Mouse (Mus musculus) hindbrain, embryonic 11.5 days (tissue): Measurements from ENCODE around the gene Golga1. TPM values are rescaled to one million over a fixed set of nuclear protein-coding genes. Genes with fewer than 3 reads are reported as not detected.

Source experiments
- ATAC-seq: fragments of 200-750 bp; cut with Nextera tagmentation; 2 replicates; pipeline ENCODE4 v1.8.0; 2017; ENCODE audit warnings: mild to moderate bottlenecking, moderate TSS enrichment, moderate library complexity; ENCODE audit not compliant: low FRiP score
- DNase-seq: peaks from one replicate; pipeline ENCODE4 v3.0.0-alpha.2; 2015; ENCODE audit warnings: low spot score
- H3K27ac ChIP-seq: fragments of 300-500 bp; sonication (generic); 2 replicates; pipeline ENCODE4 v1.5.1; 2014; ENCODE audit warnings: mild to moderate bottlenecking, low read depth, low read length
- H3K27me3 ChIP-seq: fragments of 300-500 bp; sonication (generic); 2 replicates; pipeline ENCODE4 v1.6.1; 2014; ENCODE audit warnings: mild to moderate bottlenecking, low read length, moderate library complexity, mixed read lengths; ENCODE audit not compliant: control insufficient read depth, insufficient read depth
- H3K36me3 ChIP-seq: fragments of 300-500 bp; sonication (generic); 2 replicates; pipeline ENCODE4 v1.6.1; 2014; ENCODE audit warnings: mild to moderate bottlenecking, low read length, moderate library complexity, mixed read lengths; ENCODE audit not compliant: control insufficient read depth, insufficient read depth
- H3K4me1 ChIP-seq: fragments of 300-500 bp; sonication (generic); replicated peaks from 2 replicates; pipeline ENCODE4 v1.6.1; 2014; ENCODE audit warnings: low read length, mixed read lengths; ENCODE audit not compliant: control insufficient read depth, insufficient read depth
- H3K4me2 ChIP-seq: fragments of 300-500 bp; sonication (generic); replicated peaks from 2 replicates; pipeline ENCODE4 v1.6.1; 2014; ENCODE audit warnings: mild to moderate bottlenecking, low read depth, low read length
- H3K4me3 ChIP-seq: fragments of 300-500 bp; sonication (generic); 2 replicates; pipeline ENCODE4 v1.5.1; 2014; ENCODE audit warnings: low read depth, low read length
- H3K9ac ChIP-seq: fragments of 300-500 bp; sonication (generic); 2 replicates; pipeline ENCODE4 v1.6.1; 2014; ENCODE audit warnings: low read depth, low read length
- H3K9me3 ChIP-seq: fragments of 300-500 bp; sonication (generic); 2 replicates; pipeline ENCODE4 v1.6.1; 2016; ENCODE audit warnings: low read length; ENCODE audit not compliant: control insufficient read depth
- WGBS: fragments of 180-500 bp; shearing (Covaris S2); extraction: QIAGEN DNeasy Blood & Tissue Kit; methylation state at CpG from one replicate; pipeline ENCODE4 v1.1.7; 2014; 5-methylcytosine and 5-hydroxymethylcytosine counted together
- polyA plus RNA-seq: library from polyadenylated mRNA; unstranded; fragments of >200 nt; fragmentation: Nextera tagmentation; extraction: Ambion mirVana; gene quantifications from 2 replicates; pipeline ENCODE4 v1.2.1, GENCODE M21; 2014

The Golga1 gene
- polyA plus RNA-seq, 1 experiment from 2014 or later, result 37.3 TPM

DNA sequence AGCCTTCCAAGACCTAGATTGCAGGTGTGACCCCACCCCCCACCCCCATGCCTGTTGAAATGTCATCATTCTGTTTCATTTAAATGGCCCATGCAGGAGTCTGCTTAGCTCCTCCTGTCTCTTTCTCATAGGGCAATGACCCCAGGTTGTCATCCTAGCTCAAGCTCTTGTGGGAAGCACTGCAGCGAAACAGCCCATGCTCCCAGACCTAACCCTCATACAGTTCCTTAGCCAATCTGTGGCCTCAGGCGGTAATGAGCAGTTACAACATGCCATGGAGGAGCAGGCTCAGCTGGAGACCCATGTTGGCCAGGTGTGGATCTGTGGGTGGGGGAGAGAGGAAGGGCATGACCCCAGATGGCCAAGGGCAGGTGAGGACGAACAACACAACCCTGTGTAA, 90.2 kb downstream of the Golga1 start:
- H3K9ac ChIP-seq, result no peak overlapping the region
- H3K36me3 ChIP-seq, result no peaks in the 10 kb centered on the region
- H3K4me2 ChIP-seq, result no peak overlapping the region
- WGBS, result 83% methylated on average over 3 of the region's 3 CpGs
- DNase-seq (no peak), ATAC-seq (no peak)
- H3K4me3 ChIP-seq, result no peak overlapping the region
- no peaks in the 10 kb centered on the region for H3K27me3 ChIP-seq
- H3K27ac ChIP-seq, result no peak overlapping the region
- no peaks in the 10 kb centered on the region for H3K4me1 ChIP-seq
- no peaks in the 10 kb centered on the region for H3K9me3 ChIP-seq

DNA sequence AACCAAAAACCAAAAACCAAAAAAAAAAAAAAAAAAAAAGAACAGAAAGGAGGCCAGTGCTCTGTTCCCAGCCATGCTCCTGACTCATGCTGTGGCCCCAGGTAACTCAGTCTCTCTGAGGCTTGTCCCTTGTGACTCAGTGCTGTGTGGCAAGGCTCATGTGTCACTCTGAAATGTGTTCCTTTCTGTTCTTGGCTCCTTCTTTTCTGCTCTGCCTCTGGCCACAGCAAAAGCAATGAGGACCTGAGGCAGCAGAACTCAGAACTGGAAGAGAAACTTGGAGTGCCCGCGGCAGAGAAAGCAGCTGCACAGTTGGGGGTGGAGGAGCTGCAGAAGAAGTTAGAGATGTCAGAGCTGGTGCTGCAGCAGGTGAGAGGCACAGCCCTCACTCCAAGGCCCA, 91.2 kb downstream of the Golga1 start:
- ATAC-seq (no peak), DNase-seq (no peak)
- no peaks in the 10 kb centered on the region for H3K36me3 ChIP-seq
- no peaks in the 10 kb centered on the region for H3K9me3 ChIP-seq
- H3K4me1 ChIP-seq, result no peaks in the 10 kb centered on the region
- no peak overlapping the region for H3K4me3 ChIP-seq
- no peak overlapping the region for H3K9ac ChIP-seq
- no peak overlapping the region for H3K4me2 ChIP-seq
- 32% methylated on average over 2 of the region's 2 CpGs for WGBS
- no peak overlapping the region for H3K27ac ChIP-seq
- no peaks in the 10 kb centered on the region for H3K27me3 ChIP-seq

DNA sequence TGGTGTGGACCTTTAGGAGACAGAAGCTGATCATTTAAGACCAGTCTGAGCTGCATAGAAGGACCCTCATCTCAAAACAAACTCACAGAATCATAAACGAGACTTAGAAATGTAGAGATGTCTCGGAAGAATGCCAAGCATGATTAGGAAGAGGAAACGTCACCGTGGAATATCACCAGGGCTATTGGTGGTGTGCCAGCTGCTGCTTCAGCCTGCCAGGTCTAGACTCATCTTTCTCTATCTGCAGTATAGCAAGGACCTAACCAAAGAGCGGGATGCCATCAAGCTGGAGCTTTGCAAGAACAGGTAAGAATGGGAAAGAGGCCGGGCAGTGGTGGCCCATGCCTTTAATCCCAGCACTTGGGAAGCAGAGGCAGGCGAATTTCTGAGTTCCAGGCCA, 91.6 kb downstream of the Golga1 start:
- Histone ChIP-seq H3K4me2 (no peak overlapping the region), H3K9ac (no peak overlapping the region), H3K27ac (no peak overlapping the region), H3K36me3 (no peaks in the 10 kb centered on the region), H3K27me3 (no peaks in the 10 kb centered on the region), H3K4me1 (no peaks in the 10 kb centered on the region), H3K4me3 (no peak overlapping the region), H3K9me3 (no peaks in the 10 kb centered on the region)
- no peak for ATAC-seq
- DNase-seq, result no peak
- WGBS, result 78% methylated on average over 7 of the region's 7 CpGs

DNA sequence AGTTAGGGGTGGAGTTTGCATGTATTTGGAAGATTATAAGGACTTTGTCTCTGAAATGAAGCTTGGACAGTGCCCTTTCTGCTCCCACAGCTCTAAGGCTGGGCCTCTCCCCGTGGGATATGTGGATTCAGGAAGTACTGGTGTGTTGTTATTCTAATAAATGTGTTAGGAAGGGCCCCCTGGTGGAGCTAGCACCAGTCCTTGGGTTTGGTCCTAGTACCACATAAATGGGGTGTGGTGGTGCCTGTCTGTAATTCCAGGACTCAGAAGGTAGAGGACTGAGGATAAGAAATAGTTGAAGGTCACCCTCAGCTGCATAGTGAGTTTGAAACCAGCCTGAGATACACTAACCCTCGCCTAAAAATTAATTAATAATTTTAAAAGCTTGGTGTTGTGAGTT, 92.1 kb downstream of the Golga1 start:
- H3K4me3 ChIP-seq, result no peak overlapping the region
- ATAC-seq, result no peak
- DNase-seq, result no peak
- H3K4me2 ChIP-seq, result no peak overlapping the region
- no peaks in the 10 kb centered on the region for H3K4me1 ChIP-seq
- no peak overlapping the region for H3K9ac ChIP-seq
- H3K27ac ChIP-seq, result no peak overlapping the region
- H3K36me3 ChIP-seq, result no peaks in the 10 kb centered on the region
- H3K27me3 ChIP-seq, result no peaks in the 10 kb centered on the region
- WGBS, result 20% methylated on average over 2 of the region's 2 CpGs
- H3K9me3 ChIP-seq, result no peaks in the 10 kb centered on the region

DNA sequence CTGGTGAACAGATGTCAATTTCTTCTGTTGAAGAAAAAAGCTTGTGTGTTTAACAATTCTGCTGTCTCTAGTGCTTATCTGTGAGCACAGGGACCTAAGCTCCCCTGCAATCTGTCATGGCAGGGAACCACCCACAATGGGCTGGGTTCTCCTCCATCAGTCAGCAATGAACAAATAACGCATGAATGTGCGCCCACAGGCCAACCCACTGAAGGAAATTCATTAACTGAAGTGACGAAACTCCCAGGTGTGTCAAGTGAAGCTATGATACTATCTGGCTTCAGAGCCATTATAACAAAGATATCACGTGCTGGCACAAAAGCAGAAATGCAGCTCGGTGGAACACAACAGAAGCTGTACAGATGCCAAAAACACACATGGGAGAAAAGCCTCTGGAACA, 95.3 kb downstream of the Golga1 start:
- 86% methylated on average over 5 of the region's 5 CpGs for WGBS
- Histone ChIP-seq H3K27me3 (no peaks in the 10 kb centered on the region), H3K36me3 (no peaks in the 10 kb centered on the region), H3K9ac (no peak overlapping the region), H3K9me3 (no peaks in the 10 kb centered on the region), H3K4me3 (no peak overlapping the region), H3K4me2 (no peak overlapping the region), H3K4me1 (no peaks in the 10 kb centered on the region), H3K27ac (no peak overlapping the region)
- ATAC-seq, result no peak
- no peak for DNase-seq

DNA sequence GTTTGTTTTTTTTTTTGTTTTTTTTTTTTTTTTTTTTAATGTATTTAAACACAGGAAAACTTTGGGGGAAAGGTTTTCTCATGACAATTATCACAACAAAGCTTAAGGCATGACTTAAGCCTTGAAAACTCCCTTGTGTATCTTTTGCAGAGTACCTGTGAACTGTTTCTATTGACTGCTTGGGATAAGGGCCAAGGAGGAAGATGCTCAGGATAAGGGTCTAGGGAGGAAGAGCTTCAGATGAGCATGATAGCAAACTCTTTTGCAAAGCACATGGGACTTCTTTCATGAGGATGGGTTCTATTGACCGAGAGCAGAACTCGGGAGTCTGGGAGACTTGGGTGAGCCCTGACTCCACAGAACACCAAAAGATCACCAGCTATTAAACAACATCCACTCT, 95.7 kb downstream of the Golga1 start:
- H3K36me3 ChIP-seq, result no peaks in the 10 kb centered on the region
- H3K9ac ChIP-seq, result no peak overlapping the region
- H3K27me3 ChIP-seq, result no peaks in the 10 kb centered on the region
- no peak for ATAC-seq
- H3K9me3 ChIP-seq, result no peaks in the 10 kb centered on the region
- no peak overlapping the region for H3K4me2 ChIP-seq
- no peak overlapping the region for H3K27ac ChIP-seq
- DNase-seq, result no peak
- H3K4me3 ChIP-seq, result no peak overlapping the region
- WGBS, result 100% methylated on average over 2 of the region's 2 CpGs
- H3K4me1 ChIP-seq, result no peaks in the 10 kb centered on the region

Other genes starting within 250 kb of the Golga1 start
- 5.0 and 6.6 TPM in 2 replicates for gene Nr6a1, start 137.9 kb downstream of the Golga1 start, polyA plus RNA-seq
- 1.6 and 2.5 TPM in 2 replicates for gene Olfml2a, start 133.6 kb downstream of the Golga1 start, polyA plus RNA-seq
- 1.5 and 1.8 TPM in 2 replicates for gene Wdr38, start 68.1 kb downstream of the Golga1 start, polyA plus RNA-seq
- 147 and 149 TPM in 2 replicates for gene Arpc5l, start 60.2 kb downstream of the Golga1 start, polyA plus RNA-seq
- gene Rpl35, start 59.9 kb downstream of the Golga1 start, polyA plus RNA-seq, result 988 and 1,016 TPM in 2 replicates
- gene Scai, start 125.2 kb upstream of the Golga1 start, polyA plus RNA-seq, result 11.0 and 14.4 TPM in 2 replicates
- 90.5 and 96.3 TPM in 2 replicates for gene Ppp6c, start 160.9 kb upstream of the Golga1 start, polyA plus RNA-seq